Mouse (Mus musculus) liver, postnatal 0 days (tissue): ENCODE results near the gene Frmd5.

Source experiments
- CTCF ChIP-seq: sonication (generic); IDR thresholded peaks from 2 replicates; pipeline ENCODE4 v1.5.1; 2016; ENCODE audit warnings: antibody characterized with exemption, low read depth
- EP300 ChIP-seq: IDR thresholded peaks from 2 replicates; pipeline ENCODE4 v1.6.1; 2016; ENCODE audit warnings: antibody characterized with exemption, low read depth, mild to moderate bottlenecking

- TF ChIP-seq CTCF = no peak
- no peak for TF ChIP-seq EP300
These were observed 176.6 kb downstream of the Frmd5 start for GRCm38 (mm10) chr2:121630286-121630685.
